9 mouse cellular contexts compared by ENCODE assay signal in genomic region chr1:92647752-92648151, GRCm38 (mm10). TPM values are rescaled to one million over a fixed set of nuclear protein-coding genes. Genes with fewer than 3 reads are reported as not detected.
DNase-seq lines count a peak whose midpoint lies in the region; ATAC-seq lines count a peak whose summit lies in the region.
"Had no signal": no experiment of that assay in that cellular context is flagged by ENCODE, and none has a peak within 500 bp of the region (broad histone marks: within the 10 kb centered on the region; RNA-seq: fewer than 3 reads in every experiment).

No protein-coding gene starts in this region.

- DNase-seq in urinary bladder, adult 18-20 months (ENCODE audit: low spot score in 2 of 2): peak; percentile 42 to 58
- DNase-seq in urinary bladder, postnatal 10 days (ENCODE audit: low spot score): no peak
- peak; percentile 77 to 83 for DNase-seq in cerebellum, postnatal 4 days (ENCODE audit: low spot score in 2 of 2)
- peak; percentile 62 to 66 for DNase-seq in gastrocnemius, postnatal 4 days (ENCODE audit: low spot score in 2 of 2)
- peak; percentile 33 for DNase-seq in kidney, adult 11 months
- peak; percentile 89 for DNase-seq in midbrain, embryonic 14.5 days
- DNase-seq in spleen, postnatal 4 days (ENCODE audit: low spot score in 2 of 2): peak; percentile 51 to 82

- ATAC-seq in limb, embryonic 12.5 days (ENCODE audit: insufficient number of reproducible peaks, insufficient read depth, low FRiP score, low TSS enrichment, low read depth): no peak
- ATAC-seq in midbrain, embryonic 14.5 days (ENCODE audit: low FRiP score, low TSS enrichment): peak; percentile 14; the same call in 1 of the 2 replicates

- H3K4me1 ChIP-seq in limb, embryonic 12.5 days (replicated peaks): peaks cover 5% of the 10 kb centered on the region; the same call in 1 of the 2 replicates
- H3K4me1 ChIP-seq in midbrain, embryonic 14.5 days (ENCODE audit: control insufficient read depth, insufficient read depth, low read length): no peaks in the 10 kb centered on the region
- H3K4me1 ChIP-seq: embryonic facial prominence, embryonic 12.5 days had no signal

- H3K4me3 ChIP-seq in limb, embryonic 12.5 days (replicated peaks): no peak overlapping the region
- no peak overlapping the region for H3K4me3 ChIP-seq in midbrain, embryonic 14.5 days (replicated peaks; ENCODE audit: low read depth, low read length)
- H3K4me3 ChIP-seq: embryonic facial prominence, embryonic 12.5 days had no signal

- H3K27me3 ChIP-seq in limb, embryonic 12.5 days: peaks cover 6% of the 10 kb centered on the region
- no peaks in the 10 kb centered on the region for H3K27me3 ChIP-seq in midbrain, embryonic 14.5 days (ENCODE audit: control insufficient read depth, insufficient read depth, low read length)

- H3K36me3 ChIP-seq in limb, embryonic 12.5 days: no peaks in the 10 kb centered on the region
- H3K36me3 ChIP-seq in midbrain, embryonic 14.5 days (ENCODE audit: control insufficient read depth, insufficient read depth, low read length): no peaks in the 10 kb centered on the region
- H3K36me3 ChIP-seq: embryonic facial prominence, embryonic 12.5 days had no signal

- H3K4me2 ChIP-seq in limb, embryonic 12.5 days: peak overlapping the region; percentile 20; the same call in 1 of the 2 replicates
- no peak overlapping the region for H3K4me2 ChIP-seq in midbrain, embryonic 14.5 days (ENCODE audit: low read length)
- H3K4me2 ChIP-seq: embryonic facial prominence, embryonic 12.5 days had no signal

- no peaks in the 10 kb centered on the region for H3K9me3 ChIP-seq in limb, embryonic 12.5 days
- H3K9me3 ChIP-seq in midbrain, embryonic 14.5 days (ENCODE audit: control insufficient read depth, low read length): no peaks in the 10 kb centered on the region
- H3K9me3 ChIP-seq: embryonic facial prominence, embryonic 12.5 days had no signal

- H3K27ac ChIP-seq in limb, embryonic 12.5 days: no peak overlapping the region
- no peak overlapping the region for H3K27ac ChIP-seq in midbrain, embryonic 14.5 days (replicated peaks; ENCODE audit: low read depth, low read length)
- H3K27ac ChIP-seq: embryonic facial prominence, embryonic 12.5 days had no signal

- H3K9ac ChIP-seq in limb, embryonic 12.5 days (replicated peaks): 0 out of 2 replicates have a peak overlapping the region, but pooled peaks have one; percentile 8
- no peak overlapping the region for H3K9ac ChIP-seq in midbrain, embryonic 14.5 days (replicated peaks; ENCODE audit: low read length)
- H3K9ac ChIP-seq: embryonic facial prominence, embryonic 12.5 days had no signal

- WGBS in limb, embryonic 12.5 days: 11% methylated on average over 8 of the region's 8 CpGs
- WGBS in midbrain, embryonic 14.5 days: 9% methylated on average over 8 of the region's 8 CpGs

RNA-seq across cellular contexts. Expression of gene Otos, which starts 0.9 kb away (rescaled TPM):
- under 1 TPM in 1 of 2 experiments, not detected in 1; 0.57 TPM for total RNA-seq in gastrocnemius, postnatal 4 days (2021)
- polyA plus RNA-seq in limb, embryonic 12.5 days (2016; fragmentation: Nextera tagmentation; extraction: Ambion mirVana): not detected in 2 replicates
- polyA plus RNA-seq in midbrain, embryonic 14.5 days (2014; fragmentation: Nextera tagmentation; extraction: Ambion mirVana): 0.21 and 0.46 TPM in 2 replicates

RNA-seq across cellular contexts. Expression of gene Cops9, which starts 6.0 kb away (rescaled TPM):
- 100 to 1,000 TPM; 241 to 255 TPM for total RNA-seq in gastrocnemius, postnatal 4 days (2021)
- 362 and 363 TPM in 2 replicates for polyA plus RNA-seq in limb, embryonic 12.5 days (2016; fragmentation: Nextera tagmentation; extraction: Ambion mirVana)
- polyA plus RNA-seq in midbrain, embryonic 14.5 days (2014; fragmentation: Nextera tagmentation; extraction: Ambion mirVana): 536 and 755 TPM in 2 replicates

RNA-seq across cellular contexts. Expression of gene Olfr12, which starts 30.2 kb away (rescaled TPM):
- total RNA-seq in gastrocnemius, postnatal 4 days (2021): not detected
- not detected in 2 replicates for polyA plus RNA-seq in limb, embryonic 12.5 days (2016; fragmentation: Nextera tagmentation; extraction: Ambion mirVana)
- polyA plus RNA-seq in midbrain, embryonic 14.5 days (2014; fragmentation: Nextera tagmentation; extraction: Ambion mirVana): not detected in 2 replicates
- polyA plus RNA-seq: embryonic facial prominence, embryonic 12.5 days had no signal

RNA-seq across cellular contexts. Expression of gene Olfr1410, which starts 42.2 kb away (rescaled TPM):
- total RNA-seq in gastrocnemius, postnatal 4 days (2021): not detected
- not detected in 2 replicates for polyA plus RNA-seq in limb, embryonic 12.5 days (2016; fragmentation: Nextera tagmentation; extraction: Ambion mirVana)
- not detected in 2 replicates for polyA plus RNA-seq in midbrain, embryonic 14.5 days (2014; fragmentation: Nextera tagmentation; extraction: Ambion mirVana)
- polyA plus RNA-seq: embryonic facial prominence, embryonic 12.5 days had no signal

RNA-seq across cellular contexts. Expression of gene Olfr1411, which starts 53.5 kb away (rescaled TPM):
- total RNA-seq in gastrocnemius, postnatal 4 days (2021): not detected
- polyA plus RNA-seq in limb, embryonic 12.5 days (2016; fragmentation: Nextera tagmentation; extraction: Ambion mirVana): not detected in 2 replicates
- not detected in 2 replicates for polyA plus RNA-seq in midbrain, embryonic 14.5 days (2014; fragmentation: Nextera tagmentation; extraction: Ambion mirVana)
- polyA plus RNA-seq: embryonic facial prominence, embryonic 12.5 days had no signal
